Mouse (Mus musculus) adipocyte (in vitro differentiated cells): Measurements from ENCODE around the gene Agxt2.

Source experiments
- DNase-seq: peaks from one replicate; pipeline ENCODE4 v3.0.0-alpha.2; 2016; ENCODE audit warnings: low spot score

The Agxt2 gene

DNA sequence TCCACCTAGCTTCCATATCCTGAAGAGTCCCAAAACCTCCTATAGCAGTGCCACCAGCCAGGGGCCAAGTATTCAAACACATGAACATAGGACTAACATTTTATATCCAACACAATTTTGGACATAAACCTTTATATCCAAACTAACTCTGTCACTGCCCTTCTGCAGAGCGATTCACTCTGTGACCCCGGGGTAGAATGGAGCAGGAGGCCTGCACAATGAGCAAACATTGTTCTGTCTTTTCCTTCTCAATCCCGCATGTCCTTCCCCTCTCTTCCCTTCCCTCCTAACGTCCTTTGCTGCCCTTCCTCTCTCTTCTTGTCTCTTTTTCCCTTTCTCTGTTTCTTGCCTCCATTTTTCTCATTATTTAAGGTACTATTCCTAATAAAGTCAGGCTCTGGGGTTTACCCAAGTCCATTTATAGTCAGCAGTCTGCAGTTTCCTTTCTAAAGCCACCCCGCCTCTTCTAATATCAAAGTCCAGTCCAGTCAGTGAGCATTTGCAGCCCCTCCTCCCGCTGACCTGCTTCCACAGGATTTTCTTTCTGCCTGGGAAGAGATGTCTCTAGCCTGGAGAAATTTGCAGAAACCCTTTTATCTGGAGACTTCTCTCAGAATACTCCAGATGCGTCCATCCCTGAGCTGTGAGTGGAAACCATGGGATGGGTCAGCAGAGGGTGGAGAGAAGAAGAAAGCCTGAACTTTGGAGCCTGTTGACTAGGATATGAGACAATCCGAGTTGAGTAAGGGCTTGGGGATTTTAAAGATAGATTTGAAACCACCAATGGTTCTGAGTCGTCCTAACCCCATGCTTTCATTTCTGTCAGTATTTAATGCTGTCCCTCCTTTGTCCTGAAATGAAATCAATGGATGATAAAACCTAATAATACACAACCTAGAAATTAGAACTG, at the start of gene Agxt2:
Gene Agxt2 (plus strand): TSS at position 494 of the 910 bp plus-strand sequence.
- DNase-seq = no peak

DNA sequence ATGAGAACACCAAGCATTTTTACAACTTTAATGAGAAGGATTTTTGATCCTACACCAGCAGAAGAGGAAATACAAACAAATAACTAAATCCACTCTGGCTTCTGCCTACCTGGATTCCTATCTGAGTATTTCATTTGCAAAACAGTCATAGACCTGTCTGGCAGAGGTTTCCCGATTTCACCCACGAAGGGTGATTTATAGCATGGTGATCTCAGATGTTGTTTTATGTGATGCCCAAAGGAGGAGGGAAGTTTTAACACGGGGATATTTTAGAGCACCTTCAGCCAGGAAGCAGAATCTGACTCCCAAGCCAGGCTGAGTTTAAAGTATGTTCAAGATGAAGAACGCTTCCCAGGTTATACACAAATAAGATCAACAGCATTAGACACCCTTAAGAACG, 46.5 kb upstream of the Agxt2 start:
- no peak for DNase-seq

DNA sequence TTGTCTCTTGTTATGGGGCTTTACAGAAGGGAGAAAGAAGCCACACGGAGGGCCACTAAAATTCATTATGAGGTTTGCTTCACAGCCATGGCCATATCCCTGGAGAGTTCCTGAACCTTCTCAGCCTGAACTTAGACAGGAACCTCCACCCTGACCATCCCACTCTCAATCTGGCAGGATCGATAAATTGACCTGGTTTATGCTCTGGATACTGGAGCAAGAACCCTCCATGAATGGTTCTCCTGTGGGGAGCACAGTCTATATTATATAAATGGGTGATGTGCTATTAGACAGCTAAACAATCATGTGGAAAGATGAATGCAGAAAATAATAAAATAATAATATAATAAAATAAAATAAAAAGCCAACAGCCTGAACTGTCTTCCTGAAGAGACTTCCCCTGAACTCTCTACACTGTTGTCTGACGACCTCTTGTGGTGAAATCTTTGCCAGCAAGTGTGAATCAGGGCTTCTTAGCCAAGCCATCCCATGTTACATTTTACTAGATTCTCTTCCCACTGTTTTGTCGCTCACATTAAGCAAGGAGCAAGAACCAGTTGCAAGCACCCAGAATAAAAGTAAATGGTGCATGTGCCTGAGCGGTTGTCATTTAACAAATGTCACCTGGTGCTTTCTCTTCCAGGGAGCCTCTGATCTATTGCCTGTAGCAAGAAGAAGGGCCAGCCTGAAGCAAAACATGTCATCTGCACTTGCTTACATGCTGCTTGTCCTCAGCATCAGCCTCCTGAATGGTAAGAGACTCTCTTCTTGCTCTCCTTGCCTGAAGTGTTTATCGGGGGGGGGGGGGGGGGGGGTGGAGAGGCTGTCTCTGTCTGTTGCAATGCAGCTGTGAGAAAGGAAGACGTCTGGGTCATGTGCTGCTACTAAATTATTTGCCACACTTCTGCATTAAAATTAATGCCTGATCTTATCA, 44.5 kb upstream of the Agxt2 start:
- DNase-seq = peak; percentile 61

GRCm38 (mm10) chr15:10325080-10325479, 33.3 kb upstream of the Agxt2 start, which contains the start of gene Gm21973:
Gene Gm21973, plus strand, starts transcription at chr15:10325380.
- DNase-seq = no peak

DNA sequence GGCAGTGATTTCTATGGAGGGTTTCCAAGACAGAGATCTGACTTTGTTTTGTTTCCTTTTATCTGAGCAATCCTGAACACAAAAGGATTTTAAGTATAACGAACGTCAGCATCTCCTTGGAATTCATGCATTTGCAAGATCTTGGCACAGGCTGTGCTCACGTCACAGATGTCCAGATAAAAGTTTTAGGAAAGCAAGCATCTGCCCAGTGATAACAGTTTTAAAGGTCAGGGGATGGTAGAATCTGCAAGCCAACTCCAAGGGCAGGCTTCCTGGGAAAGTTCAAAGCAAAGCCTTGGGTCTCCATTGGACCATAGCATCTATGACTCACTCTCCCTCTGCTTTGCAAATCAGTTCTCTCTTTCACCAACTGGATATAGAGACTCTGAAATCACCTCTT, 27.7 kb upstream of the Agxt2 start:
- DNase-seq = no peak

- DNase-seq = no peak
Measured at GRCm38 (mm10) chr15:10332566-10332965, 25.8 kb upstream of the Agxt2 start.

DNA sequence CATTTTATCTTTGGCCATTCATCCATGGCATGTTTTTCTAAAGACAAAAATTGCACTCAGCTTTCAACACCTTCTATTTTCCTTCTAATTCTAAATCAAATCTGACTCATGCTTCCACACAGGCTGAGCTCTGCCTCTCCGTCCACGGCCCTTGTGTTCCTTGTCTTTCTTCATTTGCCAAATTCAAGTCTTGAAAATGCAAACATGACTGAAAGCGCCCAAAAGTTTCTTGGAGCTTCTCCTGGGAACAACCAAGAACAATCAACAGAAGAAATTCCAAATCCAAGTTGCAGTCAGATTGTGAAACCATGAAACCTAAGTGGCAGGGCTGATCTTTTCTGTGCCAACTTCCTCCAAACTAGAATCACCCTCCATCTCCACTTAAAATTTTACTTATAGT, 19.7 kb upstream of the Agxt2 start:
- DNase-seq = peak; percentile 46

DNA sequence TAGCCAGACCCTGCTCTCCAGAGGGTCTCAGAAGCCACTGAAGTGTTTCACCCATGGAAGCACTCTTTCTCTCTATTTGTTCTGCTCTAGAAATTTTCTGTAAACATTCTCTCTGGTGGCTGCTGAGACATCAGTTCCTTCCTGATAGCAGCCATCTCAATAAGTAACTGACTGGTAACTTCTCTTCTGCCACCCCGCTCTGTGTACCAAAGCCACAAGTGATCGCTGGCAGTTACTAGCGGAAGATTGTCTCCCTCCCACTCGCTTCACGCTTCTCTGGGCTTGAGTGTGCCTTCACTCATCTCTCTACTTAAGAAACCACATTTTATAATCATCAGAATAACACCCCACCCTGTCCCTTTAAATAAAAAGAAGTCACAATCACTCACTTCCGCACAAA, 11.3 kb upstream of the Agxt2 start:
- no peak for DNase-seq

DNA sequence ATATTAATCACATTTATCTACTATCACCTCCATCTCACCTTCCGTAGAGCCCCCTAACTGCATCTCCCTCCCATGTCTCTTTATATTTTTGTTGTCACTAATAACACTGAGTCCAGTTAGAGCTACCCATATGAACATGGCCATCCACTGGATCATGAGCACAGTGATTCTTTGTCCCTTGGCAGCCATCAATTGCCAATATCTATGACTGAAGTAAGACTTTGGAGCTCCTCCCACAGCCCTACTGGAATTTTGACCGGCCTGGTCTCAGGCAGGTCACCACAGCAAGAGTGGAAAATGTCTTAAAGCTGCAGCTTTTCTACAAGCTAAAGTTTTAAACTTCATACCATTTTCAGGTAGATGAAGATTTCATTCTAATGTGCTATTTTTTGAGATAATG, 8.0 kb downstream of the Agxt2 start:
- no peak for DNase-seq

GRCm38 (mm10) chr15:10375404-10375803, 17.1 kb downstream of the Agxt2 start:
- no peak for DNase-seq

DNA sequence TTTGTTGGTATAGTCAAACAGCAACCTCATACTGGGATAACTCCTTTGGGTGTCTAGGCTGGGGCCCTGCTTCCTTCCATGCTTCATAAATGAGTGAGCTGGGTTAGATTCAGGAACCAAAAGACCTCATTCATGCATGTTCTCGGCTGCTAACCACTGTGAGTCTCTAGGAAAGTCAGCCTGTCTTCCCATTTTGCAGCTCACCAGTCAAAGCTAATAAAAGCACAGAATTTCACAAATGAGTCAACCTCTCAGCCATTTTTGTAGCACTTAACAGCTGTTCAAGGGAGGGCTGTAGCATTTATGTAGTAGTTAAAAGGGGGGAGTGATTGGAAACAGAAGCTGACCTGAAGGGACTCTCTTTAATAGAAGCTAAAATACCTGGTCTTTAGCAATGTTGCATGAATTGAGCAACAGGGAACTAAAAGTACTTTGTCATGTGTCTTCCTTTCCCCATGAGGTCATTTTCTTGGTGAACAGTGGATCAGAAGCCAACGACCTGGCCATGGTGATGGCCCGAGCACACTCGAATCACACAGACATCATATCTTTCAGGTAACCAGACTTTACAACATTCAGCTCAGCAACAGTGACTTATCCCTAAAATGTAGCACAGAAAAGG, 20.1 kb downstream of the Agxt2 start:
- DNase-seq = no peak

DNA sequence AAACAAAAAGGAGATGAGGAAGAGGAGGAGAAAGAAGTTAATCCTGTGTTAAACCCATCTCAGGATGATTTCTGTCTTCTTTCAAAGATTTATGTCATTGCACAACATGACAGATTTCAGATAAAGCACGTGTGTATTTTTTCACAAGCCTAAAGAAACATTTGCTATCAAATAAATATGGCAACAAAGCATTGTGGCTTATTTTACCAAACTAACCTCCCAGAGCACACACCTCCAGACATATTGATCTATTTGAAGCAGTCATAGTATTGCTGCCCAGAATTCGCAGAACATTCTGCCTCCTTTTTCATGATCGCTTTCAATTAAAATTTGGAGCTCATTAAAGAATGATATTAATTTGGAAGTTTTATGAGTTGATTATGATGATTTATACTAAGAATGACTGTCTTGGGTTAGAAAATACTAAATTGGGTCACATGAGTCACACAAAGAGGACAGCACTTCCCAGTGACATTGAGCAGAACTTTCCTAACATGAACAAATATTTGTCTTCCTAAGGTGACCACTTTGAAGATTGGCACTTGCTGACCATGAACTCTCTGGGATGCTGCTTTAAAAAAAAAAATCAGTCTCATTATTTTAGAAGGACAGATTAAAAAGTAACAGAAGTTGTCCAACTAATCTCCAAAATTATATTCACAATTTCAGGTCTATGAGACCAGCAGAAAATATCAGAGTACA, 21.6 kb downstream of the Agxt2 start:
- no peak for DNase-seq

- DNase-seq = no peak
Measured at GRCm38 (mm10) chr15:10387263-10387662, 28.9 kb downstream of the Agxt2 start.

- peak; percentile 61 for DNase-seq
Measured at GRCm38 (mm10) chr15:10399795-10400194, 41.5 kb downstream of the Agxt2 start.

DNA sequence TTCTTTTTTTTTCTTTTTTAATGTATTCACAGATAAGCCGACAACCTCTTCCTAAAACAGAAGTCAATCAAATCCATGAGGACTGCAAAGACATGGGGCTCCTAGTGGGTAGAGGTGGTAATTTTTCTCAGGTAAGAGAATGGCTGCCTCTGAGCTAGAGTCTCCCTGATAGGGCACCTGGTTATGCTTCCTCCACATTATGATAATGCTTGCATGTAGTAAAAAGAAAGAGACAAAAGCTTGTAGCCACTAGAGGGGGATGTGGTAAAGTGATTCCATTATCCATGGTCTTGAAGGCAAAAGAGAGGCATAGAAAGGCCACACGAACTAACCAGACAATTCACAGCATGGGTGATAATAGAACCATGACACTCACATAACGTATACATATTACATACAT, 42.1 kb downstream of the Agxt2 start:
- DNase-seq = peak; percentile 61

DNA sequence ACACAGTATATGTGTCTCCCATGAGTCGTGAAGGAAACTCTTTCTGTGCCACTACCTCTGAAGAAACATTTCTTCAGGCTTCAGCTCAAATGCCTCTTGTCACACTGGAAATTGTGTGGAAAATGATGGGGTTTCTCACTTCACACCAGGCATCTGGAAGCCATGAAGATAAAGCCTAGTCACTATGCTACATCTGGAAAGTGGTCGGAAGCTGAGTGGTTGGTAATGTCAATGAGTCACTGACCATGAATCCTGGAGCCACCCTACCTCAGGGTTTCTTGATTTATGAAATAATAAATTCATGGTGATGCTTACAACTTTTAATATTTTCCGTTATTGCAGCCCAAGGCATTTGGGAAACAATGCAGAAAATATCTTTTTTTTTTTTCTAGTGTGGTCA, 51.5 kb downstream of the Agxt2 start:
- DNase-seq = no peak

GRCm38 (mm10) chr15:10410881-10411280, 52.5 kb downstream of the Agxt2 start:
- DNase-seq = no peak

- DNase-seq = no peak
Measured at GRCm38 (mm10) chr15:10413656-10414055, 55.3 kb downstream of the Agxt2 start.

DNA sequence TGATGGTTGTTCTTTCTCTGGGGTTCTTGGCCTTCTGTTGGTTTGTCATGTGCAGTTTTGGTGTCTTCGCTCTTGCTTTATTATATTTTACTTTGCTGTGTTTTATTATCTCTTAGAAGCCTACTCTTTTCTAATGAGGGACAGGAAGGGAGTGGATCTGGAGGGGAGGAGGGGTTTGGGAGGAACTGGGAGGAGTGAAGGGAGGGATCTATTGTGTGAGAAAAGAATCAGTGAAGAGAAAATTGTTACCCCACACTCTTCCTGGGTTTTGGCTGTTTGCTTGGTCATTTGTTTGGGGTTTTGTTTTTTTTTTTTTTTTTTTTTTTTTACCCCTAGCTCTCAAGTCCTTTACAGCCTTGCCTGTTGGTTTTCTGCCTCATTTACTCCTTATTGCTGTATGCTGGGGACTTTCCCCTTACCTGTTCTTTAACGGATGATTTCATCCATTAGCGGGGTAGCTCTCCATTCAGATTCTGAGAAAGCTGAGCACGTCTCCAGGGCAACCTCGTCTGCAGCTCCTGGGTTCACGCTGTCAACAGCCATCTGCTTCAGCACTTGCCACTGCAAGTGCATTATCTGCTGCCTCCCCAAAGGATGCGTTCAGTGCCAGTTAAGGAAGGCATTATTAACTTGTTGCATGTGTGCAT, 62.9 kb downstream of the Agxt2 start:
- DNase-seq = no peak

DNA sequence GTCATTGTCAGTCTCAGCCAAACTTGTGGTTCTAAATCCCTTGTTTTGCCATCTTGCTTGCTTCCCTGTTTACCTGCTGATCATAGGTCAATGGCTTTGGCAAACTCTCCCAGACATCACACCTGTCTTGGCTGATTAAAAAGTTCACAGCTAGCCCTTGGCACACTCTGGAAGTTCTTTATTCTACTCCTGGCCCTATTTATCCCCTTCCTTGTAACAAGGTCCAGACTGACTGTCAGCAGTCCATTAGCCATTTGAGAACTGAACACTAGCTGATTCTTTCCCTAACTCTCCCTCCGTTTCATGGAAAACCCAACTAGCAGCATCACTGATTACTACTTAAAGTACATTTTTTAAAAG, 63.4 kb downstream of the Agxt2 start:
- DNase-seq = no peak

DNA sequence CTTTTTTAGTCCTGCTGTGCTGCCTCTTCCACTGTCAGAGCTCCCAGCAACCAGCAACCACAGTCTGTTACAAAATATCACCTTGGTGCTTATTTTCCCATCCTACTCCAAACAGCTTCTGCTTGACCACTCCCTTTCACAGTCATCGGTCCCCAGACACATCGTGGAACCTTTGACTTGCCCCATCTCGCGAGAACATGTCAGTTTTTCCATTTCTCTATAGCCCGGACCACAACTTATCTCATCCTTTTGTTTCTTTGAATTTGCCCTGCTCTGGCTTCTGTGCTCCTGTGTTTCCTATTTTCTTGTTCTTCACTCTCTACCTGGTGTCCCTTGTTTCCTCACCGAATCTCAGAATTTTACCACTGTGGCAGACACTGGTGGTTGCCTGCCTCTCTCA, 67.8 kb downstream of the Agxt2 start:
- DNase-seq = no peak
